Comparison of ENCODE assay signal across 9 mouse cellular contexts in the genomic region with DNA sequence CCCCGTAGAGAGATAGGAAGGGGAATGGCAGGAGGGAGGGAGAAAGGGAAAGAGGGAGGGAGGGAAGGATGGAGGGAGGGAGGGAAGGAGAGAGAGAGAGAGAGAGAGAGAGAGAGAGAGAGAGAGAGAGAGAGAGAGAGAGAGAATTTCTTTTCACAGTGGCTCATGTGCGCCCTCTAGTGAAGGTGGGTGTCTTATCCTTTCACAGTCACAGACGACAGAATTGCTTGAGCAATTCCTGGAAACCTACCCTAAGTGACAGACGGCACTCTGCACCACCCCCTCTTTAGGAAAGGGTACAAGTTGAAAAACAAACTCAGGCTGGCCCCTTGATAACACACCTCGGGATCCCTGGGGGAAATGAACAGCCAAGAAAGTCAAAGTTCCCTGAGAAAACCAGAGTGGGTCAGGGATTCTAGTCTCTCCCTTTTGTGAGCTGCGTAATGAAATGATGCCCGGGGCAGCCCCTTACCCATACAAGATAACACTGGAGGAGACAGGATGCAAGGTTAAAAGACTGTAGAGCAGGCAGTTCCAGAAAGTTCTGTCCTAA. TPM values are rescaled to one million over a fixed set of nuclear protein-coding genes. Genes with fewer than 3 reads are reported as not detected.
DNase-seq lines count a peak whose midpoint lies in the region; ATAC-seq lines count a peak whose summit lies in the region.
"Had no signal": no experiment of that assay in that cellular context is flagged by ENCODE, and none has a peak within 500 bp of the region (broad histone marks: within the 10 kb centered on the region; RNA-seq: fewer than 3 reads in every experiment).

No protein-coding gene starts in this region.

- no peaks in the 10 kb centered on the region for H3K9me3 ChIP-seq in hindbrain, embryonic 14.5 days (ENCODE audit: control insufficient read depth, low read length)
- H3K9me3 ChIP-seq in hindbrain, embryonic 13.5 days: peaks cover 3% of the 10 kb centered on the region; the same call in 1 of the 2 replicates
- H3K9me3 ChIP-seq: liver, embryonic 13.5 days had no signal

- ATAC-seq in hindbrain, embryonic 14.5 days (ENCODE audit: low FRiP score): no peak
- ATAC-seq in hindbrain, embryonic 13.5 days (ENCODE audit: low FRiP score): no peak
- ATAC-seq in megakaryocyte progenitor cell, adult 5-6 weeks (replicated peaks; ENCODE audit: poor library complexity): peak; percentile 70

- H3K27ac ChIP-seq in hindbrain, embryonic 14.5 days: no peak overlapping the region
- no peak overlapping the region for H3K27ac ChIP-seq in hindbrain, embryonic 13.5 days
- H3K27ac ChIP-seq: liver, embryonic 13.5 days had no signal

- H3K4me3 ChIP-seq in hindbrain, embryonic 14.5 days (replicated peaks; ENCODE audit: low read length): no peak overlapping the region
- H3K4me3 ChIP-seq in hindbrain, embryonic 13.5 days: no peak overlapping the region
- H3K4me3 ChIP-seq: liver, embryonic 13.5 days had no signal

- H3K4me1 ChIP-seq in hindbrain, embryonic 14.5 days (replicated peaks; ENCODE audit: control insufficient read depth, insufficient read depth, low read length): no peaks in the 10 kb centered on the region
- H3K4me1 ChIP-seq in hindbrain, embryonic 13.5 days (replicated peaks): no peaks in the 10 kb centered on the region

- H3K27me3 ChIP-seq in hindbrain, embryonic 14.5 days (ENCODE audit: control insufficient read depth, insufficient read depth, low read length): no peaks in the 10 kb centered on the region
- no peaks in the 10 kb centered on the region for H3K27me3 ChIP-seq in hindbrain, embryonic 13.5 days
- H3K27me3 ChIP-seq: liver, embryonic 13.5 days had no signal

- 40% methylated on average over 7 of the region's 7 CpGs for WGBS in hindbrain, embryonic 14.5 days
- WGBS in hindbrain, embryonic 13.5 days: 34% methylated on average over 7 of the region's 7 CpGs

- H3K9ac ChIP-seq in hindbrain, embryonic 14.5 days: no peak overlapping the region
- no peak overlapping the region for H3K9ac ChIP-seq in hindbrain, embryonic 13.5 days
- H3K9ac ChIP-seq: liver, embryonic 13.5 days had no signal

- peak; percentile 72 for DNase-seq in hindbrain, embryonic 14.5 days (ENCODE audit: low spot score)
- peak; percentile 57 for DNase-seq in MEL-GATA-1-ER (ENCODE audit: extremely low read depth, low read depth)
- DNase-seq in cerebellum, adult 11-12 months: peak; percentile 73
- DNase-seq in frontal cortex, postnatal 36 days (ENCODE audit: low spot score in 2 of 2): peak; percentile 73 to 75
- peak; percentile 43 to 67 for DNase-seq in layer of hippocampus, adult 8-10 months (ENCODE audit: low spot score in 2 of 2)
- peak; percentile 54 to 84 for DNase-seq in spleen, postnatal 4 days (ENCODE audit: low spot score in 2 of 2)
- DNase-seq: liver, embryonic 13.5 days had no signal

- no peaks in the 10 kb centered on the region for H3K36me3 ChIP-seq in hindbrain, embryonic 14.5 days (replicated peaks; ENCODE audit: control insufficient read depth, insufficient read depth)
- H3K36me3 ChIP-seq in hindbrain, embryonic 13.5 days: no peaks in the 10 kb centered on the region
- H3K36me3 ChIP-seq: liver, embryonic 13.5 days had no signal

- H3K4me2 ChIP-seq in hindbrain, embryonic 14.5 days (replicated peaks): no peak overlapping the region
- H3K4me2 ChIP-seq in hindbrain, embryonic 13.5 days: no peak overlapping the region
- H3K4me2 ChIP-seq: liver, embryonic 13.5 days had no signal

RNA-seq across cellular contexts. Expression of a gene that starts 11.1 kb away (rescaled TPM):
- polyA plus RNA-seq in hindbrain, embryonic 14.5 days (2014; fragmentation: Nextera tagmentation; extraction: Ambion mirVana): 56.6 and 61.8 TPM in 2 replicates
- 37.9 and 40.2 TPM in 2 replicates for polyA plus RNA-seq in hindbrain, embryonic 13.5 days (2015; fragmentation: Nextera tagmentation; extraction: Ambion mirVana)
- total RNA-seq in layer of hippocampus, adult 8-10 months (2022): 10 to 100 TPM; 80.6 to 97.1 (median 86.4) TPM
- 6.1 and 7.0 TPM in 2 replicates for total RNA-seq in megakaryocyte progenitor cell, adult 5-6 weeks (2015)
- 6.7 and 8.1 TPM in 2 replicates for total RNA-seq in megakaryocyte progenitor cell, adult 5-6 weeks (2017)

RNA-seq across cellular contexts. Expression of a gene that starts 34.7 kb away (rescaled TPM):
- 17.4 and 18.5 TPM in 2 replicates for polyA plus RNA-seq in hindbrain, embryonic 14.5 days (2014; fragmentation: Nextera tagmentation; extraction: Ambion mirVana)
- 13.5 and 13.7 TPM in 2 replicates for polyA plus RNA-seq in hindbrain, embryonic 13.5 days (2015; fragmentation: Nextera tagmentation; extraction: Ambion mirVana)
- 10 to 100 TPM; 19.1 to 24.8 (median 21.2) TPM for total RNA-seq in layer of hippocampus, adult 8-10 months (2022)
- 18.8 and 23.0 TPM in 2 replicates for total RNA-seq in megakaryocyte progenitor cell, adult 5-6 weeks (2015)
- total RNA-seq in megakaryocyte progenitor cell, adult 5-6 weeks (2017): 12.7 and 13.2 TPM in 2 replicates

Comparison
In these comparisons a context has a peak if more than half of its experiments do, and no peak if none do; other contexts are left out.
1. RNA of a gene that starts 11.1 kb away (total RNA-seq): 80.6 to 97.1 TPM in layer of hippocampus, adult 8-10 months; 6.1 to 8.1 TPM in megakaryocyte progenitor cell, adult 5-6 weeks; every median in the first group is over 4 times any median in the second.
2. Peak in every context shown above with its lines, with median percentiles within 50 percentile points of each other: DNase-seq.